In the genomic region with DNA sequence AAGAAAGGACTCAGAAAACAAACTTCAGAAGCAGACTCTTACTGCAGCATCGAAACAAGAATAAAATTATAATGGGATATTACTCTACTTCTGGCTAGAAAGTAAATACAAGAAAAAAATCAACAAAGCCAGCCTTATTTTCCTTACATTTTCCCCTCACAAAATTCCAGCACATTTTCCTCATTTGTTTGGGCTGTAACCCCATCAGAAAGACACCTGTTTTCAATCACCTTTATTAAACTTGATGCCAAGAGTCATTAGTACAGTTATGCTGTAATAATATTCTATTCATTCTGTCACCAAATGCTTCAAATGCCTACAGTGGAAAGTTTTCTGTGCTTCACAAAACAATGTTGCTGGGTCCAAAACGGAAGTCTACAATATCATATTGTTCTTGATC, we compare ENCODE assay signal across 22 mouse cellular contexts.
"Had no signal": no experiment of that assay in that cellular context is flagged by ENCODE, and none has a peak within 500 bp of the region (broad histone marks: within the 10 kb centered on the region; RNA-seq: fewer than 3 reads in every experiment).

No protein-coding gene starts in this region.

- H3K4me3 ChIP-seq: lung, embryonic 15.5 days; megakaryocyte, embryonic 14.5 days; midbrain, embryonic 12.5 days; myocyte; neural tube, embryonic 13.5 days; neural tube, embryonic 15.5 days had no signal

- H3K9me3 ChIP-seq: lung, embryonic 15.5 days; megakaryocyte, embryonic 14.5 days; midbrain, embryonic 12.5 days; neural tube, embryonic 13.5 days; neural tube, embryonic 15.5 days had no signal

- H3K9ac ChIP-seq: liver, postnatal 0 days; lung, embryonic 15.5 days; midbrain, embryonic 12.5 days; neural tube, embryonic 13.5 days; neural tube, embryonic 15.5 days had no signal

- H3K4me1 ChIP-seq: megakaryocyte, embryonic 14.5 days; midbrain, embryonic 12.5 days; neural tube, embryonic 13.5 days; neural tube, embryonic 15.5 days had no signal

- H3K27ac ChIP-seq: lung, embryonic 15.5 days; macrophage; midbrain, embryonic 12.5 days; neural tube, embryonic 13.5 days; neural tube, embryonic 15.5 days had no signal

- H3K4me2 ChIP-seq: lung, embryonic 15.5 days; midbrain, embryonic 12.5 days; neural tube, embryonic 13.5 days; neural tube, embryonic 15.5 days had no signal

- H3K27me3 ChIP-seq: lung, embryonic 15.5 days; megakaryocyte, embryonic 14.5 days; midbrain, embryonic 12.5 days; neural tube, embryonic 13.5 days; neural tube, embryonic 15.5 days had no signal

- H3K36me3 ChIP-seq: lung, embryonic 15.5 days; midbrain, embryonic 12.5 days; neural tube, embryonic 13.5 days; neural tube, embryonic 15.5 days had no signal

- DNase-seq: liver, postnatal 0 days; lung, adult 2 months; lung, postnatal 14 days; lung, postnatal 36 days; midbrain, embryonic 14.5 days; retina, postnatal 1 day; right cerebral cortex, adult 18-20 months; right cerebral cortex, postnatal 25 days; right cerebral cortex, postnatal 4 days; spleen, adult 18-20 months; thymus, adult 18-20 months; thymus, postnatal 14 days; thymus, postnatal 36 days had no signal

- ATAC-seq: liver, postnatal 0 days; lung, postnatal 0 days; midbrain, embryonic 16.5 days had no signal
